Mouse (Mus musculus): ENCODE results near the gene Hist1h2ah. TPM values are rescaled to one million over a fixed set of nuclear protein-coding genes. Genes with fewer than 3 reads are reported as not detected.
A peak's percentile ranks its signal among the peaks of the same experiment; 100 is the strongest.

Hist1h2ah gene
- total and polyA plus RNA-seq, 2 experiments from 2014 or later, result 6.9 to 62.6 TPM

DNA sequence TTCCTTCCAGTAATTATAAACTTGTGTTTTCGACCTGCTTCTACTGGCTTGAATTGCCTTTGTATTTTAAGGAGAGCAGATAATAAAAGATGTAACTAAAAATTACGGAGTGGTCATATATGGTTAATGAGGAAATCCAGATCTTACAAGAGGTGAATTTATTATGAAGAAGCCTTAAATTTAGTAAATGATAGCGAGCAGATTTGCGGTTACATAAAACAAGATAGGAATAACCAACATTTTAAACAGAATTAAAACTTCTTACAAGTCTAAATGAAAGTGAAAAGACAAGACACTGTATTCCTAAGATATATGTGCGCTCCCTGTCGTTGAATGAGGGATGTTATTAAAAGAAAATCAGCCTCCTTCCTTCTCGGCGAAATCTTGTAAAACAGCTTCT lies 40.5 kb downstream of the Hist1h2ah start:
- Histone ChIP-seq H3K27ac (ENCODE audit: low read depth, low read length) (no peak overlapping the region), H3K9ac (replicated peaks; ENCODE audit: low read length, poor library complexity, severe bottlenecking) (no peak overlapping the region), H3K4me3 (ENCODE audit: low read depth, low read length) (no peak overlapping the region), H3K36me3 (ENCODE audit: insufficient read depth, low read length) (no peaks in the 10 kb centered on the region), H3K4me2 (ENCODE audit: low read depth, low read length, poor library complexity, severe bottlenecking) (0 out of 2 replicates have a peak overlapping the region, but pooled peaks have one; percentile 24), H3K4me1 (ENCODE audit: insufficient read depth, low read length) (no peaks in the 10 kb centered on the region; the same call in 1 of the 2 replicates), H3K9me3 (ENCODE audit: low read length) (0 out of 2 replicates have a peak, but pooled peaks cover 3% of the 10 kb centered on the region), H3K27me3 (ENCODE audit: insufficient read depth, low read length) (peaks cover 47% of the 10 kb centered on the region)
- ATAC-seq (ENCODE audit: low FRiP score) (no peak), DNase-seq (ENCODE audit: low spot score) (no peak)
- TF ChIP-seq CTCF (IDR thresholded peaks at IDR 0.05), result no peak
- WGBS, result 2% methylated on average over 8 of the region's 8 CpGs

DNA sequence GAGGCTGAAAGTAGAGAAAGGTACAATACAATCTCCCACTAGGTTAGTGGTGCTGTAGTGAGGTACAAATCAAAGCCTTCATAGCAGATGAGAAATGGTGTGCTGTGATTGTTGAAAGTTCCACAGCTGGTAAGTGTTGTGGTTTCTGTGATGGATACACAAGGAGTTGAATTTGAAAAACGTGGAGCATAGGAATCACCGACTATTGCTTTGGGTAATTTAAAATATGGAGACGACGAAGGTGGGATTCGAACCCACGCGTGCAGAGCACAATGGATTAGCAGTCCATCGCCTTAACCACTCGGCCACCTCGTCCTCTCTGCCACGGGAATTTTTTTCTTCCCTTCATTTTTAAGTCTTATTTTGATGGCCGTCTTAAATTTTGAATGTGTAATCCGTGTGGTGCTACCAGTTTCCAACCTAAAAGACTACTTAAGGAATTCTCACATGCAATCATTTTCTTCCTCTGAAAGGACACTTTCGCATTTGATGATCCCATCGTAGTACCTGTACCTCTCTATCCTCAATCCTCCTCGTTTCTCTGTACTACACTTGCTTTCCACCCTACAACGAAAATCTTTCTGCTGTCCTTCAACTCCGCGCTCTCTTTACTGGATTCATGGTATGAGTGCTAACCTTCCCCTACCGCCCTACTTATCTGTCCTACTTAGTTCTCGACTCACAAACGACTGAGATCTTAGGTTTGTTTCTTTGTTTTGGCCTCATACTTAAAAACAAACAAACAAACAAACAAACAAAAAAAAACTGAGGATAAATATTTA lies 41.2 kb downstream of the Hist1h2ah start:
- no peak overlapping the region for H3K9ac ChIP-seq (replicated peaks; ENCODE audit: low read length, poor library complexity, severe bottlenecking)
- WGBS, result 2% methylated on average over 22 of the region's 22 CpGs
- H3K4me1 ChIP-seq (ENCODE audit: insufficient read depth, low read length), result no peaks in the 10 kb centered on the region; the same call in 1 of the 2 replicates
- no peaks in the 10 kb centered on the region for H3K36me3 ChIP-seq (ENCODE audit: insufficient read depth, low read length)
- H3K27me3 ChIP-seq (ENCODE audit: insufficient read depth, low read length), result peaks cover 40% of the 10 kb centered on the region
- no peak for TF ChIP-seq CTCF (IDR thresholded peaks at IDR 0.05)
- no peak overlapping the region for H3K27ac ChIP-seq (ENCODE audit: low read depth, low read length)
- no peak for DNase-seq (ENCODE audit: low spot score)
- no peak overlapping the region for H3K4me3 ChIP-seq (ENCODE audit: low read depth, low read length)
- ATAC-seq (ENCODE audit: low FRiP score), result no peak
- 0 out of 2 replicates have a peak, but pooled peaks cover 3% of the 10 kb centered on the region for H3K9me3 ChIP-seq (ENCODE audit: low read length)
- H3K4me2 ChIP-seq (ENCODE audit: low read depth, low read length, poor library complexity, severe bottlenecking), result no peak overlapping the region

DNA sequence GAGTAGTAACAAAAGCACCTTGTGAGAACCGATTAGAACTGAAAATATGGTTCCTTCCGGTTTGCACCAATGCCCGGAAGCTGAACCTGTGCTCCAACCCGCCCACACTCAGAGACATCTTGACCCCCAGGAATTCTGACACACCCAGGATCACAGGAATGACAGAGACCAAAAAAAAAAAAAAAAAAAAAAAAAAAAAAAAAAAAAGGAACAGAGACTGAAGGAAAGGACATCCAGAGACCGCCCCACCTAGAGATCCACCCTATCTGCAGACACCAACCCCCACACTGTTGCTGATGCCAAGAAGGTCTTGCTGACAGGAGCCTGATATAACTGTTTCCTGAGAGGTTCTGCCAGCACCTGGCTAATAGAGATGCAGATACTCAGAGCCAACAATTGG lies 42.8 kb downstream of the Hist1h2ah start:
- Histone ChIP-seq H3K27ac (ENCODE audit: low read depth, low read length) (no peak overlapping the region), H3K9me3 (ENCODE audit: low read length) (0 out of 2 replicates have a peak, but pooled peaks cover 3% of the 10 kb centered on the region), H3K4me2 (ENCODE audit: low read depth, low read length, poor library complexity, severe bottlenecking) (no peak overlapping the region), H3K27me3 (ENCODE audit: insufficient read depth, low read length) (peaks cover 24% of the 10 kb centered on the region), H3K9ac (replicated peaks; ENCODE audit: low read length, poor library complexity, severe bottlenecking) (no peak overlapping the region), H3K4me3 (ENCODE audit: low read depth, low read length) (no peak overlapping the region), H3K36me3 (ENCODE audit: insufficient read depth, low read length) (no peaks in the 10 kb centered on the region), H3K4me1 (ENCODE audit: insufficient read depth, low read length) (no peaks in the 10 kb centered on the region; the same call in 1 of the 2 replicates)
- TF ChIP-seq CTCF (IDR thresholded peaks at IDR 0.05), result no peak
- ATAC-seq (ENCODE audit: low FRiP score) (no peak), DNase-seq (ENCODE audit: low spot score) (no peak)
- WGBS, result 95% methylated on average over 5 of the region's 5 CpGs

Small RNAs within 50 kb of the gene (microRNA-seq; reads per million reads assigned to microRNA genes)
- not detected for gene Gm26300 (ENCODE audit: borderline number of aligned reads)
- gene Gm44390 (ENCODE audit: borderline number of aligned reads), result not detected
- gene Gm44486 (ENCODE audit: borderline number of aligned reads), result not detected

Other genes starting within 250 kb of the Hist1h2ah start
- 145 and 318 TPM in 2 replicates for gene Hist1h2an, start 248.3 kb downstream of the Hist1h2ah start, total RNA-seq (2014; rRNA removed)
- not detected in 2 replicates for gene Hist1h2an, start 248.3 kb downstream of the Hist1h2ah start, polyA plus RNA-seq (2015; fragmentation: Nextera tagmentation; extraction: Ambion mirVana)
- 41.9 and 77.2 TPM in 2 replicates for gene Hist1h2bp, start 248.1 kb downstream of the Hist1h2ah start, total RNA-seq (2014; rRNA removed)
- 0.48 and 0.76 TPM in 2 replicates for gene Hist1h2bp, start 248.1 kb downstream of the Hist1h2ah start, polyA plus RNA-seq (2015; fragmentation: Nextera tagmentation; extraction: Ambion mirVana)
- gene Hist1h2bq, start 225.4 kb downstream of the Hist1h2ah start, total RNA-seq (2014; rRNA removed), result 213 and 311 TPM in 2 replicates
- gene Hist1h2bq, start 225.4 kb downstream of the Hist1h2ah start, polyA plus RNA-seq (2015; fragmentation: Nextera tagmentation; extraction: Ambion mirVana), result 2.7 and 3.8 TPM in 2 replicates
- gene Hist1h2ao, start 225.1 kb downstream of the Hist1h2ah start, total RNA-seq (2014; rRNA removed), result not detected in 2 replicates
- gene Hist1h2ao, start 225.1 kb downstream of the Hist1h2ah start, polyA plus RNA-seq (2015; fragmentation: Nextera tagmentation; extraction: Ambion mirVana), result not detected in 2 replicates
- 2.3 TPM in 1 of 2 replicates, not detected in the other for gene Hist1h4m, start 223.8 kb downstream of the Hist1h2ah start, total RNA-seq (2014; rRNA removed)
- gene Hist1h4m, start 223.8 kb downstream of the Hist1h2ah start, polyA plus RNA-seq (2015; fragmentation: Nextera tagmentation; extraction: Ambion mirVana), result 1.8 TPM in 1 of 2 replicates, not detected in the other
- 1,387 and 1,972 TPM in 2 replicates for gene Hist1h4n, start 203.4 kb downstream of the Hist1h2ah start, total RNA-seq (2014; rRNA removed)
- gene Hist1h4n, start 203.4 kb downstream of the Hist1h2ah start, polyA plus RNA-seq (2015; fragmentation: Nextera tagmentation; extraction: Ambion mirVana), result 1.7 and 2.3 TPM in 2 replicates
- 409 and 620 TPM in 2 replicates for gene Hist1h2ap, start 202.1 kb downstream of the Hist1h2ah start, total RNA-seq (2014; rRNA removed)
- gene Hist1h2ap, start 202.1 kb downstream of the Hist1h2ah start, polyA plus RNA-seq (2015; fragmentation: Nextera tagmentation; extraction: Ambion mirVana), result 282 and 299 TPM in 2 replicates
- 112 and 283 TPM in 2 replicates for gene Hist1h2br, start 201.8 kb downstream of the Hist1h2ah start, total RNA-seq (2014; rRNA removed)
- 3.0 and 4.0 TPM in 2 replicates for gene Hist1h2br, start 201.8 kb downstream of the Hist1h2ah start, polyA plus RNA-seq (2015; fragmentation: Nextera tagmentation; extraction: Ambion mirVana)
- gene Zfp184, start 90.5 kb downstream of the Hist1h2ah start, total RNA-seq (2014; rRNA removed), result 8.1 and 9.8 TPM in 2 replicates
- 7.5 and 8.4 TPM in 2 replicates for gene Zfp184, start 90.5 kb downstream of the Hist1h2ah start, polyA plus RNA-seq (2015; fragmentation: Nextera tagmentation; extraction: Ambion mirVana)
- 0.05 and 0.90 TPM in 2 replicates for gene Pom121l2, start 54.4 kb downstream of the Hist1h2ah start, total RNA-seq (2014; rRNA removed)
- not detected in 2 replicates for gene Pom121l2, start 54.4 kb downstream of the Hist1h2ah start, polyA plus RNA-seq (2015; fragmentation: Nextera tagmentation; extraction: Ambion mirVana)
- 0.09 and 1.6 TPM in 2 replicates for gene Prss16, start 25.8 kb downstream of the Hist1h2ah start, total RNA-seq (2014; rRNA removed)
- not detected in 2 replicates for gene Prss16, start 25.8 kb downstream of the Hist1h2ah start, polyA plus RNA-seq (2015; fragmentation: Nextera tagmentation; extraction: Ambion mirVana)
- 112 and 321 TPM in 2 replicates for gene Hist1h2bk, start 302 bp upstream of the Hist1h2ah start, total RNA-seq (2014; rRNA removed)
- not detected in 2 replicates for gene Hist1h2bk, start 302 bp upstream of the Hist1h2ah start, polyA plus RNA-seq (2015; fragmentation: Nextera tagmentation; extraction: Ambion mirVana)
- 10.0 and 19.2 TPM in 2 replicates for gene Hist1h4i, start 5.8 kb upstream of the Hist1h2ah start, total RNA-seq (2014; rRNA removed)
- gene Hist1h4i, start 5.8 kb upstream of the Hist1h2ah start, polyA plus RNA-seq (2015; fragmentation: Nextera tagmentation; extraction: Ambion mirVana), result 2.2 and 2.5 TPM in 2 replicates
- 84.2 and 252 TPM in 2 replicates for gene Hist1h2ag, start 7.4 kb upstream of the Hist1h2ah start, total RNA-seq (2014; rRNA removed)
- 2.5 TPM in 1 of 2 replicates, not detected in the other for gene Hist1h2ag, start 7.4 kb upstream of the Hist1h2ah start, polyA plus RNA-seq (2015; fragmentation: Nextera tagmentation; extraction: Ambion mirVana)
- gene Hist1h2bj, start 7.6 kb upstream of the Hist1h2ah start, total RNA-seq (2014; rRNA removed), result 161 and 335 TPM in 2 replicates
- gene Hist1h2bj, start 7.6 kb upstream of the Hist1h2ah start, polyA plus RNA-seq (2015; fragmentation: Nextera tagmentation; extraction: Ambion mirVana), result 2.7 and 3.2 TPM in 2 replicates
- not detected in 2 replicates for gene Vmn1r188, start 48.9 kb upstream of the Hist1h2ah start, total RNA-seq (2014; rRNA removed)
- not detected in 2 replicates for gene Vmn1r188, start 48.9 kb upstream of the Hist1h2ah start, polyA plus RNA-seq (2015; fragmentation: Nextera tagmentation; extraction: Ambion mirVana)
- not detected in 2 replicates for gene Vmn1r189, start 70.3 kb upstream of the Hist1h2ah start, total RNA-seq (2014; rRNA removed)
- not detected in 2 replicates for gene Vmn1r189, start 70.3 kb upstream of the Hist1h2ah start, polyA plus RNA-seq (2015; fragmentation: Nextera tagmentation; extraction: Ambion mirVana)
- gene Vmn1r191, start 148.4 kb upstream of the Hist1h2ah start, total RNA-seq (2014; rRNA removed), result not detected in 2 replicates
- gene Vmn1r191, start 148.4 kb upstream of the Hist1h2ah start, polyA plus RNA-seq (2015; fragmentation: Nextera tagmentation; extraction: Ambion mirVana), result not detected in 2 replicates
- gene Vmn1r192, start 155.6 kb upstream of the Hist1h2ah start, total RNA-seq (2014; rRNA removed), result not detected in 2 replicates
- gene Vmn1r192, start 155.6 kb upstream of the Hist1h2ah start, polyA plus RNA-seq (2015; fragmentation: Nextera tagmentation; extraction: Ambion mirVana), result not detected in 2 replicates
- gene Vmn1r193, start 187.6 kb upstream of the Hist1h2ah start, total RNA-seq (2014; rRNA removed), result not detected in 2 replicates
- gene Vmn1r193, start 187.6 kb upstream of the Hist1h2ah start, polyA plus RNA-seq (2015; fragmentation: Nextera tagmentation; extraction: Ambion mirVana), result not detected in 2 replicates
- gene Vmn1r194, start 208.6 kb upstream of the Hist1h2ah start, total RNA-seq (2014; rRNA removed), result not detected in 2 replicates
- not detected in 2 replicates for gene Vmn1r194, start 208.6 kb upstream of the Hist1h2ah start, polyA plus RNA-seq (2015; fragmentation: Nextera tagmentation; extraction: Ambion mirVana)
- not detected in 2 replicates for gene Vmn1r195, start 235.0 kb upstream of the Hist1h2ah start, total RNA-seq (2014; rRNA removed)
- gene Vmn1r195, start 235.0 kb upstream of the Hist1h2ah start, polyA plus RNA-seq (2015; fragmentation: Nextera tagmentation; extraction: Ambion mirVana), result not detected in 2 replicates

Measured in midbrain, postnatal 0 days (tissue).